Mouse (Mus musculus): ENCODE results near the gene 1700029H14Rik.

DNA sequence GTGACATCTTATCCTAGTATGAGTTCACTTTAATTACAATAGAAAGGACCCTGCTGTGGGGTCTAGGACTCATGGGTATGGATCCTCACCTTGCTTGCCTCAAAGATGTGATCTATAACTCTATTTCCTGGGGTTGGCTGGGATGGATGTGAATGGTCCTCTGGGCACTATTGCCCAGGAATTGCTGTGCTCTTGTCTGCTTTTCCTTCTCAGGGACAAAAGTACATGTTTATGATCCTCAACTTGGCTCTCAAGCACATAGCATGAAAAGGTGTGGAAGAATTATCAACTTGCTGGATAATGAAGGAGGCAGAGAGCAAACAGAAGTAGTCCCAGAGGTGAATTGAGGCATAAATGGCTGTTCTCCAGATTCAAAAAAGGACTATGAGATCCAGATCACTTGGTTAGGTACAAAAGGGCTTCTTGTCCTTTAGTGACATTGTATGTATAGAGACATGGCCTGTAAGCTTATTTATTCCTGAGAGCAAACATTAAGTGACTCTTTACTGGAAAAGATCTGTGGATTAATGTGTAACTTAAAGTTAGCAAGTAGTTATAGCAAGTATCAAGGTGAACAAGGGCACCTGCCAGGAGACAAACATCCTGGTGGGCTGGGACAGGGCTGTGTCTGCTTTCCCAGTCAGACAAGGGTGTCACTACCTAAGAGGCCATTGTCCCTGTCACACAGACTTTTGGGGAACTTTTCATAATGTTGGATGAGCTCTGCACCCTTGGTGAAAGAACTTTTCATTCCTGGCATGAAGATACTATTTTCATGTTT lies 57.2 kb downstream of the 1700029H14Rik start:
- TF ChIP-seq ZC3H11A (IDR thresholded peaks at IDR 0.05; ENCODE audit: borderline replicate concordance, low read depth, low read length) (no peak), HCFC1 (IDR thresholded peaks at IDR 0.05; ENCODE audit: borderline replicate concordance, insufficient read depth, low read length) (no peak), MAFK (IDR thresholded peaks at IDR 0.05; ENCODE audit: insufficient read depth, low read depth, low read length) (no peak), ZNF384 (IDR thresholded peaks at IDR 0.05; ENCODE audit: low read depth, low read length) (no peak), CHD2 (IDR thresholded peaks at IDR 0.05; ENCODE audit: low read depth, low read length) (no peak)

Data from ES-E14 (cell line).